Mouse (Mus musculus) stomach, embryonic 14.5 days (tissue): ENCODE measurements at regions not wholly inside any gene's neighbourhood (a gene's known extent, or its start where the extent isn't known, plus 50 kb on each side); places are given as distances from the start of the nearest gene placed in this dataset.

Experiments
- ATAC-seq: fragments of 200-750 bp; cut with Nextera tagmentation; 2 replicates; pipeline ENCODE4 v1.8.0; 2017; ENCODE audit warnings: low read depth, moderate TSS enrichment; ENCODE audit not compliant: insufficient number of reproducible peaks, insufficient read depth, low FRiP score
- H3K27ac ChIP-seq: fragments of 300-500 bp; sonication (generic); 2 replicates; pipeline ENCODE4 v1.5.1; 2014; ENCODE audit warnings: mild to moderate bottlenecking, low read length, moderate library complexity, mixed read lengths
- H3K27me3 ChIP-seq: fragments of 300-500 bp; sonication (generic); 2 replicates; pipeline ENCODE4 v1.6.1; 2014; ENCODE audit warnings: low read length, control low read depth, mixed read lengths; ENCODE audit not compliant: control insufficient read depth, insufficient read depth
- H3K36me3 ChIP-seq: fragments of 300-500 bp; sonication (generic); 2 replicates; pipeline ENCODE4 v1.6.1; 2014; ENCODE audit warnings: mild to moderate bottlenecking, control low read depth, low read length, moderate library complexity, mixed read lengths; ENCODE audit not compliant: control insufficient read depth, insufficient read depth
- H3K4me1 ChIP-seq: fragments of 300-500 bp; sonication (generic); 2 replicates; pipeline ENCODE4 v1.6.1; 2014; ENCODE audit warnings: low read length, control low read depth, mixed read lengths; ENCODE audit not compliant: control insufficient read depth, insufficient read depth
- H3K4me2 ChIP-seq: fragments of 300-500 bp; sonication (generic); replicated peaks from 2 replicates; pipeline ENCODE4 v1.6.1; 2014; ENCODE audit warnings: low read depth, low read length, control low read depth
- H3K4me3 ChIP-seq: fragments of 300-500 bp; sonication (generic); 2 replicates; pipeline ENCODE4 v1.5.1; 2014; ENCODE audit warnings: low read depth, low read length, control low read depth
- H3K9ac ChIP-seq: fragments of 300-500 bp; sonication (generic); replicated peaks from 2 replicates; pipeline ENCODE4 v1.6.1; 2014; ENCODE audit warnings: low read depth, mild to moderate bottlenecking, control low read depth, low read length, moderate library complexity, mixed read lengths
- H3K9me3 ChIP-seq: fragments of 300-500 bp; sonication (generic); 2 replicates; pipeline ENCODE4 v1.6.1; 2016; ENCODE audit warnings: low read depth, low read length, control low read depth; ENCODE audit not compliant: control insufficient read depth
- WGBS: fragments of 180-500 bp; shearing (Covaris S2); extraction: QIAGEN DNeasy Blood & Tissue Kit; methylation state at CpG from one replicate; pipeline ENCODE4 v1.1.7; 2014; 5-methylcytosine and 5-hydroxymethylcytosine counted together

- Histone ChIP-seq H3K4me2 (no peak overlapping the region), H3K4me3 (no peak overlapping the region), H3K27ac (no peak overlapping the region), H3K36me3 (no peaks in the 10 kb centered on the region), H3K27me3 (no peaks in the 10 kb centered on the region), H3K4me1 (no peaks in the 10 kb centered on the region), H3K9ac (no peak overlapping the region), H3K9me3 (peaks cover 4% of the 10 kb centered on the region; the same call in 1 of the 2 replicates)
- ATAC-seq, result no peak
- 80% methylated on average over 10 of the region's 10 CpGs for WGBS
Observed at GRCm38 (mm10) chr17:48610107-48610506, 155.4 kb downstream of the Unc5cl start.

- H3K27me3 ChIP-seq, result no peaks in the 10 kb centered on the region
- H3K27ac ChIP-seq, result no peak overlapping the region
- no peak overlapping the region for H3K9ac ChIP-seq
- no peak for ATAC-seq
- H3K4me3 ChIP-seq, result no peak overlapping the region
- no peaks in the 10 kb centered on the region for H3K4me1 ChIP-seq
- H3K36me3 ChIP-seq, result no peaks in the 10 kb centered on the region
- 69% methylated on average over 8 of the region's 8 CpGs for WGBS
- H3K4me2 ChIP-seq, result no peak overlapping the region
- peaks cover 4% of the 10 kb centered on the region; the same call in 1 of the 2 replicates for H3K9me3 ChIP-seq
Observed at GRCm38 (mm10) chr17:48610806-48611205, 156.1 kb downstream of the Unc5cl start.

- no peak for ATAC-seq
- Histone ChIP-seq H3K9me3 (peaks cover 4% of the 10 kb centered on the region; the same call in 1 of the 2 replicates), H3K4me2 (no peak overlapping the region), H3K36me3 (no peaks in the 10 kb centered on the region), H3K27ac (no peak overlapping the region), H3K9ac (no peak overlapping the region), H3K27me3 (no peaks in the 10 kb centered on the region), H3K4me3 (no peak overlapping the region), H3K4me1 (no peaks in the 10 kb centered on the region)
- WGBS, result 88% methylated on average over 5 of the region's 5 CpGs
Observed at GRCm38 (mm10) chr17:48613491-48613890, 158.8 kb downstream of the Unc5cl start.

DNA sequence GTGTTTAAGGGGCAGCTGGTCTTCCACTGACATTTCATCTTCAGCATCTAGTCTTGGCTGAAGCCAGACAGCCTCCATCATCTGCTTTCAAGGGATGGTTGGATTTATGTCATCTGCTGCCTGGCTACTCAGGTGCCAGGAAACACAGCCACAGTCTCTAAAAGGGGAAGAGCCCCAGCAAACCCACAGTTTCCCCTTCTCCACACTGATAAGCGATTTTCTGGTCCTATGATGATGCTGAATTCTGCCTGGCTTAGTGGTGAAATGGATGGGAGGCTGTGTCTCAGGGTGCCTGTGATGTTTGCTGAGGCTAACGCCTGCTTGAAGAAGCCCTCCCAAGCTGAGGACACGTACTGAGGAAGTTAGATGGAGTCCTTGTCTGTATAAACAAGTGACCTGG is 160.5 kb downstream of the Unc5cl start:
- 52% methylated on average over 3 of the region's 3 CpGs for WGBS
- Histone ChIP-seq H3K36me3 (no peaks in the 10 kb centered on the region), H3K9me3 (peaks cover 4% of the 10 kb centered on the region; the same call in 1 of the 2 replicates), H3K9ac (no peak overlapping the region), H3K27ac (no peak overlapping the region), H3K27me3 (no peaks in the 10 kb centered on the region), H3K4me2 (no peak overlapping the region), H3K4me3 (no peak overlapping the region), H3K4me1 (no peaks in the 10 kb centered on the region)
- ATAC-seq, result no peak

- Histone ChIP-seq H3K4me3 (no peak overlapping the region), H3K9me3 (peaks cover 4% of the 10 kb centered on the region; the same call in 1 of the 2 replicates), H3K9ac (no peak overlapping the region), H3K36me3 (no peaks in the 10 kb centered on the region), H3K4me2 (no peak overlapping the region), H3K4me1 (no peaks in the 10 kb centered on the region), H3K27ac (no peak overlapping the region), H3K27me3 (no peaks in the 10 kb centered on the region)
- WGBS, result 33% methylated on average over 4 of the region's 4 CpGs
- no peak for ATAC-seq
Observed at GRCm38 (mm10) chr17:48616205-48616604, 161.5 kb downstream of the Unc5cl start.

DNA sequence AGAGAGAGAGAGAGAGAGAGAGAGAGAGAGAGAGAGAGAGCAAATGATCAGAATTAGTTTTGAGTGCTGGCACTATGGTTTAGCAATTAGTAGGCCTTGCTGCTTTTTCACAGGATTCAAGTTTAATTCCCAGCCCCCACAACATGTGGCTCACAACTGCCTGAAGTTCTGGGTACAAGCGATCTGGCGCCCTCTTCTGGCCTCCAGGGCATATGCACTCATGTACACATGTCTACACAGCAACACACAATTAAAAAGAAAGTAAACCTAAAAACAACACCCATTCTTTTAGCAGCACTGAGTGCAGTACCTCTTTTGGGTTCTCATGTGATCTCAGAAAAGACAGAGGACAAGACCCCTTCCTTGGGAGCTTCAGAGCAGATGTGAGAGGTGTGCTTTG is 166.2 kb downstream of the Unc5cl start:
- ATAC-seq, result no peak
- no peaks in the 10 kb centered on the region for H3K4me1 ChIP-seq
- no peak overlapping the region for H3K4me3 ChIP-seq
- no peak overlapping the region for H3K4me2 ChIP-seq
- 76% methylated on average over 2 of the region's 2 CpGs for WGBS
- no peaks in the 10 kb centered on the region for H3K27me3 ChIP-seq
- H3K9me3 ChIP-seq, result no peaks in the 10 kb centered on the region
- H3K36me3 ChIP-seq, result no peaks in the 10 kb centered on the region
- H3K27ac ChIP-seq, result no peak overlapping the region
- H3K9ac ChIP-seq, result no peak overlapping the region

DNA sequence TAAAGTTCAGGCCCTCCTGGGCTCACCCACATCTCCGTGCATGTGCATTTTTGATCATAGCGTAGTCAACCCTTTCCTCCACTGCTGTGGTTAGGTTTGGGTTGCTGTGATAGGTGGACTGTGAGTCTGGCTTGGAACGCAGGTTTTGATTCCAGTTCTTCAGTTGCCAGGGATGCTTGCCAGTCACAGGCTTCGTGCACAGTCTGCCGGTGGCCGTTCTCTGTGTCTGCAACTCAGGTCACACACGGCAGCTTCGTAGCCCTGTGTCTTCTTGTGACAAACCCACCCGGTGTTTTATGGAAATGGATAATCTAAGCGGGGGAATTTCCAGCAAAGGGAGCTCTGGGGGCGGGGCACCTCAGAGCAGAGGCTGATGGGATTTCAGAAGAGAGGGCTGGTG is 167.0 kb downstream of the Unc5cl start:
- H3K4me3 ChIP-seq, result no peak overlapping the region

DNA sequence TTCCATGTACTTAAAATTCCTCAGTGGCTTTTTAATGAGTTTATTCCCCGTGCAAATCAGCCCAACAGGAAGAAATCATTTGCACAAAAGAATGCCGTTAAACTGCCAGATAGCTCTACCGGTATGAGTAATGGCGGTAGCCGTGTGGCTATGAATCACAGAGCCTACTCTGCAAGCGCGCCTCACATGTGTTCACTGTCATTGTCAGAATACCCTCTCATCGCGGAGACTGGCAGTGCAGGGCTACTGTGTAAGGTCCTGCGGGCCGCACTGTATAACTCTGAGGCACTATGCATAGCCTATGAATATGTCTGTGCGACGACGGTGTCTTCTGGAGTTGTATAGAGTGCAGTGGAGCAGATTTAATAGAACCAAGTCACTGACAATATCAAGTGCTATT is 170.2 kb downstream of the Unc5cl start:
- H3K4me3 ChIP-seq, result no peak overlapping the region
- H3K4me1 ChIP-seq, result no peaks in the 10 kb centered on the region
- H3K9ac ChIP-seq, result no peak overlapping the region
- no peak for ATAC-seq
- no peaks in the 10 kb centered on the region for H3K9me3 ChIP-seq
- H3K27ac ChIP-seq, result no peak overlapping the region
- H3K36me3 ChIP-seq, result no peaks in the 10 kb centered on the region
- no peak overlapping the region for H3K4me2 ChIP-seq
- 72% methylated on average over 14 of the region's 14 CpGs for WGBS
- H3K27me3 ChIP-seq, result no peaks in the 10 kb centered on the region

More for the DNA sequence above, 167.0 kb downstream of the Unc5cl start:
- 93% methylated on average over 11 of the region's 11 CpGs for WGBS
- Histone ChIP-seq H3K27me3 (no peaks in the 10 kb centered on the region), H3K36me3 (no peaks in the 10 kb centered on the region), H3K9me3 (no peaks in the 10 kb centered on the region), H3K9ac (no peak overlapping the region), H3K27ac (no peak overlapping the region), H3K4me1 (no peaks in the 10 kb centered on the region), H3K4me2 (no peak overlapping the region)
- no peak for ATAC-seq

DNA sequence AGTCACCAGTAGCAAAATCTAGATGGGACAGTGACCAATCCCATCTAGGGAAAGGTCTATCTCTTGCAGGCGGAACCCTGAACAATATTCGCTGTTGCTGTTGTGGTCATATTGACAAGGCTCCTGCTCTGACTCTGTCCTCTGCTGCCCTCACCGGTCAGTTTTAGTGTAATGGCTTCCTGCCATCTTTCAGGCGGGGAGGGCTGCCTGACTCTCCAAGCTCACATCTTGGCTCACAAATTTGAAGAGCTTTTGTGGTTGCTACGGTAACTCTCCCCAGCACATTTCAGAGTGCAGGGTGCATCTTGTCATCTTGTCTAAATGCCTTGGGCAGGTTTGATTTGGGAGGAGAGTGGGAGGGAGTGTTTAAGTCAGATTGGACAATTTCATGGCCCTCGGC is 171.3 kb downstream of the Unc5cl start:
- 84% methylated on average over 6 of the region's 6 CpGs for WGBS
- no peak overlapping the region for H3K27ac ChIP-seq
- no peaks in the 10 kb centered on the region for H3K9me3 ChIP-seq
- H3K4me1 ChIP-seq, result no peaks in the 10 kb centered on the region
- H3K27me3 ChIP-seq, result no peaks in the 10 kb centered on the region
- no peaks in the 10 kb centered on the region for H3K36me3 ChIP-seq
- no peak overlapping the region for H3K9ac ChIP-seq
- no peak for ATAC-seq
- no peak overlapping the region for H3K4me3 ChIP-seq
- H3K4me2 ChIP-seq, result no peak overlapping the region
